Mouse (Mus musculus) embryonic facial prominence, embryonic 14.5 days (tissue): ENCODE data around the gene Eci2. TPM values are rescaled to one million over a fixed set of nuclear protein-coding genes. Genes with fewer than 3 reads are reported as not detected.
"Not testable (repeated sequence)": the region's sequence is repeated elsewhere in the genome, so short reads cannot be mapped to it uniquely, and the experiment has no call there.

Source experiments
- ATAC-seq: fragments of 200-750 bp; cut with Nextera tagmentation; 2 replicates; pipeline ENCODE4 v1.8.0; 2017; ENCODE audit warnings: low read depth, moderate number of reproducible peaks, moderate TSS enrichment
- DNase-seq: peaks from one replicate; pipeline ENCODE4 v3.0.0-alpha.2; 2015; ENCODE audit warnings: low spot score
- H3K27ac ChIP-seq: fragments of 300-500 bp; sonication (generic); replicated peaks from 2 replicates; pipeline ENCODE4 v1.5.1; 2014; ENCODE audit warnings: low read depth, mild to moderate bottlenecking, low read length, moderate library complexity
- H3K27me3 ChIP-seq: fragments of 300-500 bp; sonication (generic); replicated peaks from 2 replicates; pipeline ENCODE4 v1.6.1; 2014; ENCODE audit warnings: low read length; ENCODE audit not compliant: control insufficient read depth, insufficient read depth
- H3K36me3 ChIP-seq: fragments of 300-500 bp; sonication (generic); 2 replicates; pipeline ENCODE4 v1.6.1; 2014; ENCODE audit warnings: low read length, mixed read lengths; ENCODE audit not compliant: control insufficient read depth, insufficient read depth
- H3K4me1 ChIP-seq: fragments of 300-500 bp; sonication (generic); 2 replicates; pipeline ENCODE4 v1.6.1; 2014; ENCODE audit warnings: antibody characterized with exemption, low read length; ENCODE audit not compliant: control insufficient read depth, insufficient read depth
- H3K4me2 ChIP-seq: fragments of 300-500 bp; sonication (generic); 2 replicates; pipeline ENCODE4 v1.6.1; 2014; ENCODE audit warnings: low read depth, mild to moderate bottlenecking, low read length, moderate library complexity, mixed read lengths
- H3K4me3 ChIP-seq: fragments of 300-500 bp; sonication (generic); 2 replicates; pipeline ENCODE4 v1.5.1; 2014; ENCODE audit warnings: low read depth, mild to moderate bottlenecking, low read length
- H3K9ac ChIP-seq: fragments of 300-500 bp; sonication (generic); 2 replicates; pipeline ENCODE4 v1.6.1; 2014; ENCODE audit warnings: low read depth, mild to moderate bottlenecking, low read length, moderate library complexity, mixed read lengths
- H3K9me3 ChIP-seq: fragments of 300-500 bp; sonication (generic); 2 replicates; pipeline ENCODE4 v1.6.1; 2016; ENCODE audit warnings: low read length; ENCODE audit not compliant: control insufficient read depth
- WGBS: fragments of 180-500 bp; shearing (Covaris S2); extraction: QIAGEN DNeasy Blood & Tissue Kit; methylation state at CpG from one replicate; pipeline ENCODE4 v1.1.7; 2014; 5-methylcytosine and 5-hydroxymethylcytosine counted together
- polyA plus RNA-seq: library from polyadenylated mRNA; unstranded; fragments of >200 nt; fragmentation: Nextera tagmentation; extraction: Ambion mirVana; gene quantifications from 2 replicates; pipeline ENCODE4 v1.2.1, GENCODE M21; 2014

Gene Eci2
- polyA plus RNA-seq, 1 experiment from 2014 or later: 129 TPM

- DNase-seq: no peak
- Histone ChIP-seq H3K27ac (no peak overlapping the region), H3K36me3 (no peaks in the 10 kb centered on the region), H3K9ac (no peak overlapping the region), H3K27me3 (no peaks in the 10 kb centered on the region), H3K4me1 (no peaks in the 10 kb centered on the region), H3K9me3 (no peaks in the 10 kb centered on the region), H3K4me2 (no peak overlapping the region), H3K4me3 (no peak overlapping the region)
- ATAC-seq: no peak
- 72% methylated on average over 4 of the region's 4 CpGs for WGBS
Measured at GRCm38 (mm10) chr13:35035731-35036130, 8.8 kb upstream of the Eci2 start.

- H3K4me2 ChIP-seq: no peak overlapping the region
- H3K36me3 ChIP-seq: no peaks in the 10 kb centered on the region
- H3K4me3 ChIP-seq: no peak overlapping the region
- H3K27ac ChIP-seq: no peak overlapping the region
- H3K9me3 ChIP-seq: no peaks in the 10 kb centered on the region
- ATAC-seq (no peak), DNase-seq (no peak)
- no peaks in the 10 kb centered on the region for H3K27me3 ChIP-seq
- no peak overlapping the region for H3K9ac ChIP-seq
- no peaks in the 10 kb centered on the region for H3K4me1 ChIP-seq
- WGBS: 79% methylated on average over 4 of the region's 4 CpGs
Measured at GRCm38 (mm10) chr13:35033571-35033970, 6.7 kb upstream of the Eci2 start.

- 78% methylated on average over 4 of the region's 4 CpGs for WGBS
- no peak overlapping the region for H3K4me2 ChIP-seq
- H3K36me3 ChIP-seq: no peaks in the 10 kb centered on the region
- H3K9ac ChIP-seq: no peak overlapping the region
- no peak overlapping the region for H3K4me3 ChIP-seq
- DNase-seq (no peak), ATAC-seq (no peak)
- no peaks in the 10 kb centered on the region for H3K4me1 ChIP-seq
- no peaks in the 10 kb centered on the region for H3K27me3 ChIP-seq
- H3K27ac ChIP-seq: no peak overlapping the region
- H3K9me3 ChIP-seq: no peaks in the 10 kb centered on the region
Measured at GRCm38 (mm10) chr13:35031684-35032082, 4.8 kb upstream of the Eci2 start.

GRCm38 (mm10) chr13:35030979-35031683, 4.2 kb upstream of the Eci2 start:
- no peak overlapping the region for H3K4me2 ChIP-seq
- H3K9me3 ChIP-seq: no peaks in the 10 kb centered on the region
- H3K27me3 ChIP-seq: no peaks in the 10 kb centered on the region
- no peaks in the 10 kb centered on the region for H3K36me3 ChIP-seq
- H3K4me1 ChIP-seq: no peaks in the 10 kb centered on the region
- H3K27ac ChIP-seq: no peak overlapping the region
- DNase-seq (peak; percentile 5), ATAC-seq (no peak)
- H3K9ac ChIP-seq: no peak overlapping the region
- no peak overlapping the region for H3K4me3 ChIP-seq
- WGBS: 83% methylated on average over 7 of the region's 7 CpGs

- Histone ChIP-seq H3K4me2 (no peak overlapping the region), H3K9me3 (no peaks in the 10 kb centered on the region), H3K36me3 (no peaks in the 10 kb centered on the region), H3K9ac (no peak overlapping the region), H3K27ac (no peak overlapping the region), H3K27me3 (no peaks in the 10 kb centered on the region), H3K4me3 (no peak overlapping the region), H3K4me1 (no peaks in the 10 kb centered on the region)
- WGBS: 91% methylated on average over 3 of the region's 3 CpGs
- DNase-seq (no peak), ATAC-seq (no peak)
Measured at GRCm38 (mm10) chr13:35028365-35028764, 1.5 kb upstream of the Eci2 start.

GRCm38 (mm10) chr13:35023401-35023800, 3.5 kb downstream of the Eci2 start:
- WGBS: 55% methylated on average over 1 of the region's 1 CpGs
- not testable (repeated sequence) for H3K4me1 ChIP-seq, ATAC-seq

GRCm38 (mm10) chr13:35020383-35020782, 6.5 kb downstream of the Eci2 start:
- DNase-seq: no peak
- whole genome bisulfite sequencing: 74% methylated on average over 3 of the region's 3 CpGs

More at GRCm38 (mm10) chr13:35023401-35023800, 3.5 kb downstream of the Eci2 start:
- H3K27me3 ChIP-seq, H3K27ac ChIP-seq, DNase-seq, H3K36me3 ChIP-seq, H3K9me3 ChIP-seq, H3K4me3 ChIP-seq, H3K4me2 ChIP-seq, H3K9ac ChIP-seq: not testable (repeated sequence)

GRCm38 (mm10) chr13:35018866-35019536, 7.9 kb downstream of the Eci2 start:
- H3K9me3 ChIP-seq: no peaks in the 10 kb centered on the region; the same call in 1 of the 2 replicates
- no peak for DNase-seq
- H3K4me3 ChIP-seq: no peak overlapping the region
- ATAC-seq: no peak
- H3K27ac ChIP-seq: no peak overlapping the region
- H3K4me1 ChIP-seq: no peaks in the 10 kb centered on the region
- no peaks in the 10 kb centered on the region for H3K36me3 ChIP-seq
- H3K4me2 ChIP-seq: no peak overlapping the region
- 82% methylated on average over 7 of the region's 7 CpGs for WGBS
- no peak overlapping the region for H3K9ac ChIP-seq
- no peaks in the 10 kb centered on the region for H3K27me3 ChIP-seq

More at GRCm38 (mm10) chr13:35020383-35020782, 6.5 kb downstream of the Eci2 start:
- Histone ChIP-seq H3K4me3 (no peak overlapping the region), H3K36me3 (no peaks in the 10 kb centered on the region), H3K27ac (no peak overlapping the region), H3K9me3 (no peaks in the 10 kb centered on the region), H3K27me3 (no peaks in the 10 kb centered on the region), H3K9ac (no peak overlapping the region), H3K4me2 (no peak overlapping the region), H3K4me1 (no peaks in the 10 kb centered on the region)
- ATAC-seq: no peak

- no peak overlapping the region for H3K27ac ChIP-seq
- H3K4me3 ChIP-seq: no peak overlapping the region
- H3K4me2 ChIP-seq: no peak overlapping the region
- H3K27me3 ChIP-seq: no peaks in the 10 kb centered on the region
- no peaks in the 10 kb centered on the region for H3K36me3 ChIP-seq
- no peaks in the 10 kb centered on the region; the same call in 1 of the 2 replicates for H3K9me3 ChIP-seq
- 90% methylated on average over 6 of the region's 6 CpGs for WGBS
- H3K9ac ChIP-seq: no peak overlapping the region
- H3K4me1 ChIP-seq: no peaks in the 10 kb centered on the region
- ATAC-seq: no peak
- DNase-seq: no peak
Measured at GRCm38 (mm10) chr13:35017392-35017791, 9.5 kb downstream of the Eci2 start.
